Mouse (Mus musculus) embryonic facial prominence, embryonic 14.5 days (tissue): Measurements from ENCODE around the gene Nedd1. TPM values are rescaled to one million over a fixed set of nuclear protein-coding genes. Genes with fewer than 3 reads are reported as not detected.

Experiments used
- ATAC-seq: fragments of 200-750 bp; cut with Nextera tagmentation; 2 replicates; pipeline ENCODE4 v1.8.0; 2017; ENCODE audit warnings: low read depth, moderate number of reproducible peaks, moderate TSS enrichment
- DNase-seq: peaks from one replicate; pipeline ENCODE4 v3.0.0-alpha.2; 2015; ENCODE audit warnings: low spot score
- H3K27ac ChIP-seq: fragments of 300-500 bp; sonication (generic); replicated peaks from 2 replicates; pipeline ENCODE4 v1.5.1; 2014; ENCODE audit warnings: low read depth, mild to moderate bottlenecking, low read length, moderate library complexity
- H3K27me3 ChIP-seq: fragments of 300-500 bp; sonication (generic); replicated peaks from 2 replicates; pipeline ENCODE4 v1.6.1; 2014; ENCODE audit warnings: low read length; ENCODE audit not compliant: control insufficient read depth, insufficient read depth
- H3K36me3 ChIP-seq: fragments of 300-500 bp; sonication (generic); 2 replicates; pipeline ENCODE4 v1.6.1; 2014; ENCODE audit warnings: low read length, mixed read lengths; ENCODE audit not compliant: control insufficient read depth, insufficient read depth
- H3K4me1 ChIP-seq: fragments of 300-500 bp; sonication (generic); 2 replicates; pipeline ENCODE4 v1.6.1; 2014; ENCODE audit warnings: antibody characterized with exemption, low read length; ENCODE audit not compliant: control insufficient read depth, insufficient read depth
- H3K4me2 ChIP-seq: fragments of 300-500 bp; sonication (generic); 2 replicates; pipeline ENCODE4 v1.6.1; 2014; ENCODE audit warnings: low read depth, mild to moderate bottlenecking, low read length, moderate library complexity, mixed read lengths
- H3K4me3 ChIP-seq: fragments of 300-500 bp; sonication (generic); 2 replicates; pipeline ENCODE4 v1.5.1; 2014; ENCODE audit warnings: low read depth, mild to moderate bottlenecking, low read length
- H3K9ac ChIP-seq: fragments of 300-500 bp; sonication (generic); 2 replicates; pipeline ENCODE4 v1.6.1; 2014; ENCODE audit warnings: low read depth, mild to moderate bottlenecking, low read length, moderate library complexity, mixed read lengths
- H3K9me3 ChIP-seq: fragments of 300-500 bp; sonication (generic); 2 replicates; pipeline ENCODE4 v1.6.1; 2016; ENCODE audit warnings: low read length; ENCODE audit not compliant: control insufficient read depth
- WGBS: fragments of 180-500 bp; shearing (Covaris S2); extraction: QIAGEN DNeasy Blood & Tissue Kit; methylation state at CpG from one replicate; pipeline ENCODE4 v1.1.7; 2014; 5-methylcytosine and 5-hydroxymethylcytosine counted together
- polyA plus RNA-seq: library from polyadenylated mRNA; unstranded; fragments of >200 nt; fragmentation: Nextera tagmentation; extraction: Ambion mirVana; gene quantifications from 2 replicates; pipeline ENCODE4 v1.2.1, GENCODE M21; 2014

The Nedd1 gene
- polyA plus RNA-seq, 1 experiment from 2014 or later: 40.3 TPM

GRCm38 (mm10) chr10:92653266-92653665 is 69.0 kb downstream of the Nedd1 start:
- Histone ChIP-seq H3K27me3 (no peaks in the 10 kb centered on the region), H3K36me3 (no peaks in the 10 kb centered on the region), H3K4me2 (no peak overlapping the region), H3K4me1 (no peaks in the 10 kb centered on the region), H3K9ac (no peak overlapping the region), H3K27ac (no peak overlapping the region), H3K4me3 (no peak overlapping the region), H3K9me3 (no peaks in the 10 kb centered on the region)
- DNase-seq: no peak
- ATAC-seq: no peak
- WGBS: 52% methylated on average over 4 of the region's 4 CpGs

DNA sequence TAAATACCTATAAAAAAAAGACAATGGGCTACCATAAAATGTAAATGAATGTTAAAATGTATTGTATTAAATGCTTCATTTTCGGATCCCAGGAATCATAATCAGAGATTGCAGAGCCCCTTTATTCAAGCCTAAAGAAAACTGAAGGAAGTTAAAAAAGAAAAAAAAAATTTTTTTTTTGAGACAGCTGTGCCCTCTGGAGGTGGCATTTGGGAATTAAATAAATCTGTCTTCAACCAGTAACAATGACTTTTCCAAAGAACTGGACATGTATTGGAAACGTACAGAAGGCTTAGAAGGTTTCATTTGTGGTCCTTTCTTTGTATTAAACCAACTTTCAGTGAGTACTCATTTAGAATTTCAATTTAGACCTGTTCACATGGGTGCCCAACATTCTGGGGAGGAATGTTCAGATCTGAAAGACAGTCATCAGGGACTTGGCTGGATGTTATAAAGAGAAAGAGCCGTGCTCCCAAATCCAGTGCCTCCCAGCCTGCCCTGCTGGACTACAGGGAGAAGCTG is 69.8 kb downstream of the Nedd1 start:
- H3K4me3 ChIP-seq: no peak overlapping the region
- H3K9me3 ChIP-seq: no peaks in the 10 kb centered on the region
- H3K4me1 ChIP-seq: no peaks in the 10 kb centered on the region
- no peaks in the 10 kb centered on the region for H3K27me3 ChIP-seq
- no peak overlapping the region for H3K27ac ChIP-seq
- no peak for ATAC-seq
- peak; percentile 35 for DNase-seq
- no peak overlapping the region for H3K4me2 ChIP-seq
- H3K9ac ChIP-seq: no peak overlapping the region
- WGBS: 30% methylated on average over 3 of the region's 3 CpGs
- H3K36me3 ChIP-seq: no peaks in the 10 kb centered on the region

DNA sequence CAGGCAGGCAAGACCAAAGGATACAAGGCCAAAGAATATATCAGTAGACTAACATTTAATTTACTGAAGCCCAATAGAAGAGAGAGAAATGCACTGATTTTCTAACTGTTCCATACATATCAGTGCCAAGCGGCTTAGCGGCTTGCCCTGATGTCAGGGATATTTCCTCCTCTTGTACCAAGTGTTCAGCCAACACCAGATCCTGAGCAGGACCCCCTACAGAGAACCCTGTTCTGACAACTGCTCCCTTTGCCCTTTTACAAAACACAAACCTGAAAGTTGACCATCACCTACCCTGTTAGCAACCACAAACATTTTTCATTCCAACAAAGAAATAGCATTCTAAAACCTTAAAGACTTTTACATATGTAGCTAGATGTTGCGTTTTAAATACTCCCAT is 71.0 kb downstream of the Nedd1 start:
- Histone ChIP-seq H3K27me3 (no peaks in the 10 kb centered on the region), H3K9me3 (no peaks in the 10 kb centered on the region), H3K4me1 (no peaks in the 10 kb centered on the region), H3K9ac (no peak overlapping the region), H3K27ac (no peak overlapping the region), H3K4me2 (no peak overlapping the region), H3K36me3 (no peaks in the 10 kb centered on the region), H3K4me3 (no peak overlapping the region)
- ATAC-seq (no peak), DNase-seq (no peak)
- 82% methylated on average over 3 of the region's 3 CpGs for WGBS

GRCm38 (mm10) chr10:92649096-92649495 is 73.1 kb downstream of the Nedd1 start:
- no peak overlapping the region for H3K4me3 ChIP-seq
- H3K36me3 ChIP-seq: no peaks in the 10 kb centered on the region
- no peaks in the 10 kb centered on the region for H3K27me3 ChIP-seq
- H3K4me2 ChIP-seq: no peak overlapping the region
- no peak for ATAC-seq
- H3K9ac ChIP-seq: no peak overlapping the region
- H3K4me1 ChIP-seq: no peaks in the 10 kb centered on the region
- no peak for DNase-seq
- no peaks in the 10 kb centered on the region for H3K9me3 ChIP-seq
- 36% methylated on average over 8 of the region's 8 CpGs for WGBS
- H3K27ac ChIP-seq: no peak overlapping the region

DNA sequence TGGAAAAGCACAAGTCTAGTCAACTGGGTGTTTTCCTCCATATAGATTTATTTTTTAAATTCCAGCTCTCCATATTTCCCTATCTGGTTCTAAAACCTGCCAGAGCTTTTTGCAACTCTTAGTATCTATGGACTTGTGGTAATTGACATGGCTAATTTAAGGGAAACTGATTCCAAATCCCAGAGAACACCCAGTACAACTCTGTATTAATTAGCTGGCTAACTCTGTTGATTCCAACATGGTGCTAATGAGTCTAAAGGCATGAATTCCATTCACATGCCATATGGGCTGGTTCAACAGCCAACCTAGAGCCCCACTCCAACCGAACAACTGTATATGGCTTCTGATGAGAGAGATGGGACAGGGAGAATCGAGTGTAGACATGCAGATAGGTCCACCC is 74.5 kb downstream of the Nedd1 start:
- 82% methylated on average over 2 of the region's 2 CpGs for WGBS
- Histone ChIP-seq H3K9ac (no peak overlapping the region), H3K4me2 (no peak overlapping the region), H3K27me3 (no peaks in the 10 kb centered on the region), H3K36me3 (no peaks in the 10 kb centered on the region), H3K9me3 (no peaks in the 10 kb centered on the region), H3K4me1 (no peaks in the 10 kb centered on the region), H3K27ac (no peak overlapping the region), H3K4me3 (no peak overlapping the region)
- ATAC-seq: no peak
- DNase-seq: no peak

DNA sequence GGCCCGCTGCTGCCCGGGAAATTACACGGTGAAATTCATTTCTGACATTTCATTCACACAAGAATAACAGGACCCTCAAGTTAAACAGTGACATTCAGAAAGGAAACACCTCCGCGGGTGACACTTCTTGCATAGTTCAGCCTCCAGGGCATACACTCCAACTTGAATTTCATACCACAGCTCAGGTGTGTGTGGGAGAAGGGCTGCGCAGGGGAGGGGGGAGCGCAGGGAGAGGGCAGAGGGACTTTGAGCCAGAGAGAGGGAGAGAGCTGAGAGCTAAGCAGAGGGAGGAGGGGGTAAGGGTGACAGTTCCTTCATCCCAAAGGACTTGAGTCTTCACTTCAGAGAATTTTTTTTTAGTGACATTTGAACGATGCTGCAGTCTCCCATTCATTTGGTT is 78.2 kb downstream of the Nedd1 start:
- Histone ChIP-seq H3K4me2 (no peak overlapping the region), H3K9me3 (no peaks in the 10 kb centered on the region), H3K9ac (no peak overlapping the region), H3K36me3 (no peaks in the 10 kb centered on the region), H3K4me3 (no peak overlapping the region), H3K27me3 (no peaks in the 10 kb centered on the region), H3K27ac (no peak overlapping the region), H3K4me1 (no peaks in the 10 kb centered on the region)
- ATAC-seq (peak; percentile 72; the same call in 1 of the 2 replicates), DNase-seq (peak; percentile 58)
- WGBS: 31% methylated on average over 8 of the region's 8 CpGs

- Histone ChIP-seq H3K4me1 (no peaks in the 10 kb centered on the region), H3K9me3 (peaks cover 10% of the 10 kb centered on the region), H3K27ac (no peak overlapping the region), H3K4me2 (no peak overlapping the region), H3K27me3 (no peaks in the 10 kb centered on the region), H3K36me3 (no peaks in the 10 kb centered on the region), H3K4me3 (no peak overlapping the region), H3K9ac (no peak overlapping the region)
- DNase-seq (no peak), ATAC-seq (no peak)
Measured at GRCm38 (mm10) chr10:92641032-92641431, 81.2 kb downstream of the Nedd1 start.
